Mouse (Mus musculus) spleen, postnatal 10 days (tissue): ENCODE measurements around the gene Rasgrp2.

Experiments
- DNase-seq, 2 experiments: peaks; one replicate each; pipeline ENCODE4 v3.0.0; 2021 to 2022; ENCODE audit warnings: low spot score in 2 of 2

Rasgrp2 gene

DNA sequence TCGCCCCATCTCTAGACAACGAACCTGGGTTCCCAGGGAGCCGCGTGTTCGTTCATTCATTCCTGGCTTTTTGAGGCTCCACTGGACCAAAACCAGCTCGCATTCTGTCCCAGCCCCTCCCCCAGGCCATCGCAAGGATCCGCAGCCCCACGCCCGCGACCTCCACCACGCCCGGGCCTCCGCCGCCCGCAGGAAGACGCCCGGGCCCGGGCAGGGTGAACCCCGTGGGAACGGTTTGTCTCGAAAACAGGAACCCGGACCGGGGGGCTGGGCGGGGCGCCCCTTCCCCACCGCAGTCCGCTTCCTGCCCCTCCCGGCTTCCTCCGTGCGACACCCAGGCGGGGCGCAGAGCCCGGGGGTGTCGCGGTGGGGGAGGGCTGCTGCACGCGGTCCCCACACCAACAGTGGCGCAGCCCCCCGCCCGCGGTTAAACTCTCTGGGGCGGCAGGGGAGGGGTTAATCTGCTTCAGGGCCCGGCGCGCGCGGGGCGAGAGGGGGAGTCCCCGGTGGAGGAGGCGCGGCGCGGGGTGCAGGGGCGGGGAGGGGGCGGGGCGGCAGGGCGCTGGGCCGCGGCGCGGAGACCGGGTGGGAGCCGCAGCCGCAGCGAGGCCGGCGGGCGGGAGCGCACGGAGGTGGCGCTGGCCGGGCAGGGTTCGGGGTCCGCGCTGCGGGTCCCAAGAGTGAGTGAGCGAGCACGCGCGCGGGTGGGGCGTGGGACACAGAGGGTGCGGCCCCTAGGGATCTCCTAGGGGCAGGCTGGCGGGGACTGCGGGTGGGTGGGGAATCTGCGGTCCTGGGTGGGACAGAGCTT, at the start of gene Rasgrp2:
Rasgrp2 (plus strand) TSS at position 56 of the 811 bp plus-strand sequence.
- DNase-seq: peak; percentile 67 to 87

DNA sequence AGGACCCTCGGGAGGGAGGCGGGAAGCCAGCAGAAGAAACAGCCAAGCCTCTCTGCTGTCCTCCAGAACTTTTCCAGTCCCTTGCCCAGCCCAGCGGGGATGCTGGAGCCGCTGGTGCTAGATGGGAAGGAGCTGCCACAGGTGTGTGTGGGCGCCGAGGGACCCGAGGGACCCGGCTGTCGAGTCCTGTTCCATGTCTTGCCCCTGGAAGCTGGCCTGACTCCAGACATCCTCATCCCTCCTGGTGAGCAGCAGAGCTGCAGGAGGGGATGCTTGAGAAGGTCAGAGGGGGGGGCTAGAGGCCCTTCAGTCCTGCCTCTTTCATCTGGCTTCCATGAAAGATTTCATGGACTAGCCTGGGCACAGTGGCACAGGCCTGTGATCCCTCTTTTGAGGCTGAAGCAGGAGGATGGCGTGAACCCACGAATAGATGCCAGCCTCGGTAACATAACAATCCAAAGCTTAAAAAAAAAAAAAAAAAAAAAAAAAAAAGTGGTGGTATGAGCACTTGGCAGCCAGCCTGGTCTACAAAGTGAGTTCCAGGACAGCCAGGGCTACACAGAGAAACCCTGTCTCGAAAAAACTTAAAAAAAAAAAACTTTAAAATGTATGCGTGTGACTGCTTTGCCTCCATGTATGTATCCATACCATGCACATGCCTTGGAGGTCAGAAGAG, 47.6 kb upstream of the Rasgrp2 start:
- no peak for DNase-seq

DNA sequence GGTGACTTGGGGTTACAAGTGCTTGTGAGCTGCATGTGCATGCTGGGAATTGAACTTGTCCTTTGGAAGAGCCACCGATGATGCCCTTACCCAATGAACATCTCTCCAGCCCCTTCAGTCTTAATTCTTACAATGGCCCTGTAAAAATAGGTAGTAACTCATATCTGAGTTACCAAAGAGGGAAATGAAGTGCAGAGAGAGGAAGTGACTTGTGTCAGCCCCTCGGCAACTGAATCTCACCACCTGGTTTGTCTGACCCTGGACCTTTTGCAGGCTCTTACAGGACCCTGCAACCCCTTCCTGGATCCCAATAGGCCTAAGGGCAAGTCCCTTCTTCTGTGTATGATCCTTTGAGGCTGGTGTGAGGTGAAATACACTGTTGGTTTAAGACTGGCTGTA, 47.0 kb upstream of the Rasgrp2 start:
- DNase-seq: no peak

DNA sequence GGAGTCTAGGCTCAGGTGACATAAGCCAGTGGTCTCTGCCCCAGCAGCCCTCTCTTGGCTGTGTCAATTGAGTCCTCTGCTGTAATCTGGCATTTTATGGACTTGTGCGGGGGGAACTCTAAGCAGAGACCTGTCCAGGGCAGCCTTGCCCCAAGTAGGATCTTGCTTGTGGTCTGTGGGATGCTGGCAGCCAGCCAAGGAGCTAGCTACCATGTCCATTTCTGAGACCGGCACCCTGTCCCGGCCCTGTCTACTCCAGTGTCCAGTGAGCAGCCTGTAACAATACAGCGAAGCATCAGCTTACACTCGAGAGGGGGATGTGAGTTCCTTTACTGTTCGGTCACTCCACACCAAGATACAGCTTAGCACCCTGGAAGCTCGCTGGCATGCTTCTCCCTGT, 45.1 kb upstream of the Rasgrp2 start:
- no peak for DNase-seq

DNA sequence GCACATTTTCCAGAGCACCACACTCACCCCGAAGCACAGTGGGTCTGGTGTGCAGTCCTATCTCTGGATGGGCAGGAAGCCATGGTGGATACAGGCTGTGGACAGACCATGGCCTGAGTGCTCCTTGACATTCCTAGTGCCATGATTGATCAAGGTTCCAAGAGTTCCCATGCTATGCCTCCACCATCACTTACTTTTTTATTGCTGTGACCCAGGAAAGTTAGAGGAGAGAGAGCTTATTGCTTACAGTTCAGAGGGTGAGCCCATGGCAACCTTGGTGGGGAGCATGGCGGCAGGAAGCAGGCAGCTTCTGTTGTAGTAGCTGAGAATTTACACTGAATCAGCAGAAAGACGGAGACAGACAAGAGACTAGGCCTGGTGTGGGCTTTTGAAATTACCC, 37.8 kb upstream of the Rasgrp2 start:
- no peak for DNase-seq

DNA sequence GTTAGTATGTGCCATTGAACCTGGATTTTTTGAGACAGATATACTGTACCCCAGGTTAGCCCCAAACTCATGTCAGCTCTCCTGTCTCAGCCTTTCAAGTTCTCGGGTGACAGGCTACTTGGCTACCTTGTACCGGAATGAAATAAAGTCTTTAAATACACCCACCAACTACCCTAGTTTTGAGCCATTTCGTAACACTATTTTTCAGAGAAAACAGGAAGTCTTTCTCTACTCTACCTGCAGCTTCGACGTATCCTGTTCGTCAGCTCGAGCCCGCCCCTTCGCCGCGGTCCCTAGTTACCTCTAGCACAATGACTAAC, 36.1 kb upstream of the Rasgrp2 start:
- DNase-seq: no peak

DNA sequence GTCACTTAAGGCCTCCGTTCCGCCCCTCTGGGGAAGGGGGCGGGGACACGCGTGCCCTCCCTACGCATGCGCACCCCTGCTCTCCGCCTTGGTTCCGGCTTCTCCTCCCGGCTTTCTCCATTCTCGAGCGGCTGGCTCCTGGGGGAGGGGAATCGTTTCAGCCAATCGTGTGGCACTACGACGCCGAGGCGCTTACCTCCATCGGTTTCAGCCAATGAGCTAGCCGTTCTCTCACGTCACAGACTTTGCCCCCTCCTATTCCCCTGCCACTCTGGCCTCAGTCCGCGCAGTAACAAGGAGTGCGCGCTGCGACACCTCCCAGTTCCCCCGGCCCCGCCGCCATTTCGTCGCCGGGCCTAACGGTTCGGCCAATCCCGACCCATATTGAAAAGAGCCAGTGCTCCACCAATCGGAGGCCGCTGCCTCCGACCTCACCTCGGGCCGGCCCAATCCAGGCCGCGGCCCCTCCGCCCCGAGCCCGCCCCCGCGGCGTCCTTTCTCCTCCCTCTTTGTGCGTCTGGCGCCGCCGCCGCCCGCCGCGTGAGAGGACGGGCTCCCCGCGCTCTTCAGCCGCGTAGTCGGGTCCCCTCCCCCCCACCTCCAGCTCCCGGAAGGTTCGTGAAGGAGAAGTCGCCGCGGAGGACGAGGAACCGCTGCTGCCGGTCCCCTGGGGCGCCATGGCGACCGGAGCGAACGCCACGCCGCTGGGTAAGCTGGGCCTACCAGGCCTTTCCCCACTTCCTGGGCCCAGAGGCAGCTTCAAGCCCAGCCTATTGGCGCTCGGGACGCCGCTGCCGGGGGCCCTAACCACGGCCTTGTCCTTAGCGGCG, 35.5 kb upstream of the Rasgrp2 start, which contains the start of gene Sf1:
Sf1 (plus strand) TSS at position 280 of the 830 bp plus-strand sequence.
- peak; percentile 98 to 99 for DNase-seq

DNA sequence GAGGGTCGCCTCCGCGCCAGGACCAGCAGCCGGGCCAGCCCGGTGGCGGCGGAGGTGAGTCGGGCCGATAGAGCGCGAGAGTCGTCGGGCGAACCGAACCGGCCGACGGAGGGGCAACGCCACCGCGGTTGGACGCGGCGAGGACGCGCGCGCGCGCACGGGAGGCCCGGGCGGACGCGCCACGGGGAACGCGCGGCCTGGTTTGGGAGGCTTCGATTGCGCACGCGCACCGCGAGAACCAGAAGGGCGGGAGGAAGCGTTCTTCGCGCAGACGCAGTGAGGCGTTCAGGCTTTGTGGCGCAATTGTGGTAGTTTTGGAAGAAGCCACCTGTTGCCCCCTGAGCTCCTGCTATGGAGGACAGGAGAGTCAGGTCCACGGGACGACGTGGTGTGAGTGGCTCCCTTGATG, 34.8 kb upstream of the Rasgrp2 start:
- DNase-seq: peak; percentile 90 to 96

DNA sequence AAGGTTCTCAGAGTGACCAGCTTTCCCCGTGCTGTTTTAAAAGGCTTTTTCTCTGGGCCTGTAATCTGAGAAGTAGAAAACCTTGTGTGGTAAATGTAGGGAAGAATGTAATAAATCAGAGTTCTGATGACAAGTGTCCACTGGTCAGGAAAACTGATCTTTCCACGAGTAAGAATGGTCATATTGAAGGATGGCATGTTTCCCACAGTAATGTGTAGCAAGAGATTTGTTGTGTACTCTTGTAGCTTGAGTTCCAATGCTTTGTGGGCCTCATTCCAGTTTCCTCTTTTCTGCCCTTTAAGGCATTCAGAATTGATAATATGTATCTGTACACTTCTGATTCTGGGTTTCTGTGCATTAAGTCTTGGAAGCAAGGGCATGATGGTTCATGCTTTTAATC, 34.3 kb upstream of the Rasgrp2 start:
- no peak for DNase-seq

DNA sequence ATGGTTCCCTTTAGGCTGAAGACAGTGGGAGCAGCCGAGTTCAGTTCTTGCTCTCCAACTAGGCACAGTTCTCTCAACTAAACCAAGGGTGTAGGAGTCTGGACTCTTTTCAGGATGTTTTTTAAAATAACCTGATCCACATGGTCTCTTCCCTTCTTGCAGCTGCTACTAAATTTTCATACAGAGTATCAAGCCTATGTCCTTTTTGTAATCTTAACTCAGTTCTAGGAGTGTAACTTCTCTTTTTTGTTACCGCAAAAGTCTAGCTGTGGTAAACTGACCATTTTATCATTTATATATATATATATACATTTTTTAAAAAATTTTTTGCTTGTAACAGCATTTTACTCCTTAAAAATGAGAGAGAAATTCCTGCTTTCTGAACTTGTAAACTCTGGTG, 29.0 kb upstream of the Rasgrp2 start:
- no peak for DNase-seq

DNA sequence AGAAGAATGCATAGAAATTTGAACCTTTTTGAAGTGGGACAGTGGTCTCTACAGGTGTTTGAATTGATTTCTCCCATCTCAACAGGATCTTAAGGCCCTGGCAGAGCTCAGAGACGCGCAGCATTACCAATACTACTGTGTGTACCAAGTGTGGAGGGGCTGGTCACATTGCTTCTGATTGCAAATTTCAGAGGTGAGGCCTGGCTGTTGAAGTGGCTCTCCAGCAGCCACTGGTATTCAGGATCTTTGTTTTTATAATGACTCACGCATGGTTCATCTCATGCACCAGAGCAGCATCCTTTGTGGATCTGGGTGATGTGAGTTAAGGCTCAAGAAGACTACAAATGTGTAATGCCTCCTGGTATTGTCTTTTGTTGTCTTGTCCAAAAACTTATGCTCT, 26.7 kb upstream of the Rasgrp2 start:
- DNase-seq: no peak

DNA sequence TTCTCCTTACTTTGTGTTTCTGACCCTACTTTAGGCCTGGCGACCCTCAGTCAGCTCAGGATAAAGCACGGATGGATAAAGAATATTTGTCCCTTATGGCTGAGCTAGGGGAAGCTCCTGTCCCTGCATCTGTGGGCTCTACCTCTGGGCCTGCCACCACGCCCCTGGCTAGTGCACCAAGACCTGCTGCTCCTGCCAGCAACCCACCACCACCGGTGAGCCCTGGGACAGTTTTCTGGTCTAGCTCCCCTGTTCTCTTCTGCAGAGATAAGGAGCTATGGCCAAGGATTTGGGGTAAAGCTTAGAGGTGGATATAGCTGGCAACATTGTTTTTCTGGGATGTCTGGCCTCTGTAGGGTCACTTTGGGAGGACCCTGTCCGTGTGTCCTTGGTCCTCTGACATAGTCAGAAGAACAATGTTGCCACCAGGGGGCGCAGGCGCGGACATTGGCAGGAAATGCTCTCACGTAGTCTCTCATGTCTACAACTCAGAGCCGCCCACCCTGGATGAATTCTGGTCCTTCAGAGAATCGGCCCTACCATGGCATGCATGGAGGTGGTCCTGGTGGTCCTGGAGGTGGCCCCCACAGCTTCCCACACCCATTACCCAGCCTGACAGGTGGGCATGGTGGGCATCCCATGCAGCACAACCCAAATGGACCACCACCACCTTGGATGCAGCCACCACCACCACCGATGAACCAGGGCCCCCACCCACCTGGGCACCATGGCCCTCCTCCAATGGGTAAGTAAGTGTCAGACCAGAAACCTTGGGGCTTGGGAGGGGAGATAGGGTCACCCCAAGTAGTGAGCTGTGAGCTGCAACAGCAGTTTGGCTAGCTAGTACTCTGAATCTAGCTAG, 25.4 kb upstream of the Rasgrp2 start:
- peak; percentile 77 to 93 for DNase-seq

DNA sequence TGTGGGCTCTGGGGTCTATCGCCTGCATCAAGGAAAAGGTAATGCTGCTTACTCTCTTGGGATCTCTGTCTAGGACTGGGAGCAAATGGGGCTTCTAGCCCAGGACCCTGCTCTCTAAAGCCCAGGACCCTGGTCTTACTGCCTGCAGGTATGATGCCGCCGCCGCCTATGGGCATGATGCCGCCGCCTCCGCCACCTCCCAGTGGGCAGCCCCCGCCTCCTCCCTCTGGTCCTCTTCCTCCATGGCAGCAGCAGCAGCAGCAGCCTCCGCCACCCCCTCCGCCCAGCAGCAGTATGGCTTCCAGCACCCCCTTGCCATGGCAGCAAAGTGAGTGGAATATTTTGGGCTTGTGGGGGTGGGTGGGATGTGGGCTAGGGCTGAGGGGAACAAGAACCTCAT, 24.6 kb upstream of the Rasgrp2 start:
- peak in 1 of 2 experiments; percentile 16 for DNase-seq

DNA sequence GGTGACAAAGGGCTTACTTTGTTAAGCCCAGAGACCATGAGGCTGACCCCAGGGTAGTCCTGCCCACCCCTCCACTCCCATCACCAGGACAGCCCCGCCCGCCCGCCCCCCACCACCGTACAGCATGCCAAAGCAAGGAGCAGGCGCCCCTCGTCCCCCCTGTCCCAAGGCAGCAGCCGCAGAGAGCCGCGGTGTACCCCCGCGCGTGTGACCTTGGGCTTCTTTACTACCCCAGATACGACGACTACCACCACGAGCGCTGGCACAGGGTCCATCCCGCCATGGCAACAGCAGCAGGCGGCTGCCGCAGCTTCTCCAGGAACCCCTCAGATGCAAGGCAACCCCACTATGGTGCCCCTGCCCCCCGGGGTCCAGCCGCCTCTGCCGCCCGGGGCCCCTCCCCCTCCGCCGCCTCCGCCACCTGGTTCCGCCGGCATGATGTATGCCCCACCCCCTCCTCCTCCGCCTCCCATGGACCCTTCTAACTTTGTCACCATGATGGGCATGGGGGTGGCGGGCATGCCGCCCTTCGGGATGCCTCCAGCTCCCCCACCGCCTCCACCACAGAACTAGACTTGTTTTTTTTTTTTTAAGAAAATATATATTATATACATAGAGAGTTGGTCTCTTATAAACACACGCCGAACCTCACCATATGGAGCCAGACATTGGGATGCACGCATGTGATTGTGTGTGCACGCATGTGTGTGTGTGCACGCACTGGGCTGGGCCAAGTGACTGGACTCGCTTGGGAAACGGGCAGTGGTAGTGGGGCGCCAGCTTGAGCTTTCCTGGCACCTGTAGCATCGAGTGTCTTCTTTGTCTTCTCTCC, 23.5 kb upstream of the Rasgrp2 start:
- peak in 1 of 2 experiments; percentile 16 for DNase-seq

DNA sequence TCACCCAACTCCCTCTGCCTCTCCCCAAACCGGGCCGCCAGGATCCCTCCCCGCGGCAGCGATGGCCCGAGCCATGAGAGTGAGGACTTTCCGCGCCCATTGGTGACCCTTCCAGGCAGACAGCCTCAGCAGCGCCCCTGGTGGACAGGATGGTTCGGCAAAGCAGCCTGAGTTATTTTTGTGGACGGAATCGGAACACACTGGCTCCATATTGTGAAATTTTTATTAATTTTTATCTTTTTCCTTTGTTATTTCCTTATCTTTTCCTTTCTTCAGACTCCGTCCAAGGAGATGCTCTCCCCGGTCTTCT, 22.9 kb upstream of the Rasgrp2 start:
- DNase-seq: peak in 1 of 2 experiments; percentile 75

DNA sequence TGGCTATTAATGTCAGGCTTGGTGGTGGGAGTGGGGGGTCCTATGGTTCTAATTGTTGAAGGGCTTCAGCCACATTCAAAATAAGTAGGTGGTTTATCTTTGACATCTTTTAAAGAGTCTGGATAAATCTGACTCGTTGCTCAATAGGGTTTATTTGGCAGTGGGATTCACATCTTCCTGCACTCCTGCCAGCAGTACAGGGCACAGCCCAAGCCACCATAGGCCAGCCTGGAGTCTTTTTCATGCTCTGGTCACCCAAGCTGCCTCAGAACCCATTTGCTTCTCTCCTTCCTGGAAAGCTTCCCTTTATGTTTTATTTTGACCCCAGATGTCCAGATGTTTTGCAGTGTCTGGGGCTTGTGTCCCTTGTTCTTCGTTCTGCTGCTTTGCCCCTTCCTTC, 22.5 kb upstream of the Rasgrp2 start:
- no peak for DNase-seq

DNA sequence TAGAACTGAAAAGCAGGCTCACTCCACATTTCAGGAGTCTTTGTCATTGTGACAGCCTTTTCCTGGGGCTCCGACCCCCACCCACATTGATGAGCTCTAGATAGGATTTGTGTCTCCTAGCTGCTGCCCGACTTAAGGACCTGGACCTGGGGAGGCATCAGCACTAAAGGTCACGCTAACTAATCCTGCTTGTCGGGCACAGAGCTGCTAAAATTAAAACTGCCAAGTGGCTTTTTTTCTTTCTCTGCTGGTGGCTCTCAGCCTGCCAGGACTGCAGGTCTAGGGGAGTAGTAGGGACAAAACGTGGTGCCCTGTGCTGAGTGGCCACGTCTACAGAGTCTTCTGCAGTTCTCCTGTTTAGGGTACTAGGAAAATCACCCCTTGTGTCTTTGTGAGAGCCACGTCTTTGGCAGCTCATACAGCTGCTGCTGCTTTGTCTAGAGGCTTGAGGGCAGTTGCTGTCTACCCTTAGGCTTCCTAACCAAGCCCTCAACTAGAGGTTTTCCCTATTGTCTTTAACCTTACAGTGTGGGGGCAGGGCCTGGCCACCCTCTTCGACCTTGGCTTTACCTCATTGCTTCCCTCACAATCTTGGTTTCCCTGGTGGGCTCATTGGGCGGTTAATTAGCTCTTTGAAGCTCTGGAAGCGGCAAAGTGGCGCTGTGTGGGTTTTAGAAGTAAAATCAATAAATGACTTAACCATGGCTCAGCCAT, 21.7 kb upstream of the Rasgrp2 start:
- no peak for DNase-seq

DNA sequence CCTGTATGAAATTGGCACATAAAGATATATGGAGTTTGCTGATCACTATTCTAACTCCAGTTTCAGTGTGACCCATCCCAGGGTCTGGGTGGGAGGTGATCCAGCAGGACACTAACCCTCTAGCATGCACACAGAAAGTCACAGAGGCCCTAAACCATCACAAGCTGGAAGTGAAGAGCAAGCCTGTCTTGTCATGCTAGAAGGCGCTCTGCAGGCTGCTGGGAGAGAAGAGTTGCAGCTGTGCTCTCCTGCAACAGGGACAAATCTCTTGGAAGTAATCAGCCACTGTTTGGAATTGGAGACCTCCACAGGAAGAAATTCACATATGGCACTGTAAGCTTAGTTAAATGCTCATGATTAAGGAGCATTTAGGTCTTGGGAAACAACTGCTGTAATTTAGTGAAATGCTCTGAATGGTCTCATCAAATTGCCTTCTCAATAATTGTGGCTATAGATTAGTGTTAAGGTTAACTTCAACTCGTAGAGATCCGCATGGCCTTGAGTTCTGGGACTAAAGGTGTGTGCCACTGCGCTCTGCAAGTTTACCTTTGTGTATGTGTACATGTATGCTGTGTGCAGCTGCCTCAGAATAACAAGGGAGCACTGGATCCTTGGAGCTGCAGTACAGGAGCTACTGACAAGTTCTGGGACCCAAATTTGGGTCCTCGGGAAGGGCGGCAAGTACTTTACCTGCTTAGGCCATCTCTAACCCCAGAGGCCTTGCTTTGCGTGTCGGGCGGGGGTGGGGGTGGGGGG, 18.6 kb upstream of the Rasgrp2 start:
- no peak for DNase-seq

DNA sequence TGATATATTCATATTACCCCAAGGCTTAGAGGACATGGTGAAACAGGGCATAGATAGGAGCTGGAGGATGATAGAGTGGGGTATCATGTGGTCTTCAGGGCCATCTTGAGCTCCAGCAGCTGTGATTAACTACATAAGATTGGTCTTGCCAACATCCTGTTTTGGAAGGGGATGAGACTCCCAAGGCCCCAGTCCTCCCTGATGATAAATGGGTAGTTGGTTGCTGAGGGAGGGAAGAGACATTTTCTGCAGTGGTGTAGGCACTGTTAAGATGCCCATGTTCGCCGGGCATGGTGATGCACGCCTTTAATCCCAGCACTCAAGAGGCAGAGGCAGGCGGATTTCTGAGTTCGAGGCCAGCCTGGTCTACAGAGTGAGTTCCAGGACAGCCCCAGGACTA, 17.9 kb upstream of the Rasgrp2 start:
- DNase-seq: no peak
